Mouse (Mus musculus) kidney, postnatal 10 days (tissue): ENCODE measurements around the gene Apobec2.

Experiments
- DNase-seq: peaks from one replicate; pipeline ENCODE4 v3.0.0; 2021; ENCODE audit warnings: mixed read lengths

The Apobec2 gene

DNA sequence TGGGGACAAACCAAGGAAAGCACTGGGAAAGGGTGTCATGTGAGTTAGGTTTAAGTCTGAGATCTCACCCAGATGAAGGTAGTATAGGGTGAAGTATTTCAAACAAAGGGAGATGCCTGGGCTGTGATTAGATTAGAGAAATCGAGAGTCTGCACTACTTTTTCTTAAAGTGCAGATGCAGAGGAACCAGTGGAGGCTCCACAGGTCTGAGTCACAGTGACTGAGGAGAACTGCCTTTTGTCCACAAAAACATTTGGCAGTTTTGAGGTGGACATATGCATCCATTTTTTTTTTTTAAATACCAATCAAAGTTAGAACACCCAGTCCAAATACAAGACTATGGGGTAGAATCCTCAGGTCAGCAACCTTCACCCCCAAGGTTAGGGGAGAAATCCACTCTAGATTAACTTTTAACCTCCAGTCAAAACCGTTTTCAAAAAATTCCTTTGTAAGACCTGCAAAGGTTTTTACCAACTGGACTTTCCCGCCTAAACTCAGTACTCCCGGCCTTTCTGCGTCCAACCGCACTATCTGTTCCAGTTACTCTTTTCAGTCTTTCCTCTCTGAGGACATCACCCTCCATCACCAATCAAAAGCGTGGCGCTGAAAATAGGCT is 24.7 kb downstream of the Apobec2 start:
- DNase-seq = no peak

DNA sequence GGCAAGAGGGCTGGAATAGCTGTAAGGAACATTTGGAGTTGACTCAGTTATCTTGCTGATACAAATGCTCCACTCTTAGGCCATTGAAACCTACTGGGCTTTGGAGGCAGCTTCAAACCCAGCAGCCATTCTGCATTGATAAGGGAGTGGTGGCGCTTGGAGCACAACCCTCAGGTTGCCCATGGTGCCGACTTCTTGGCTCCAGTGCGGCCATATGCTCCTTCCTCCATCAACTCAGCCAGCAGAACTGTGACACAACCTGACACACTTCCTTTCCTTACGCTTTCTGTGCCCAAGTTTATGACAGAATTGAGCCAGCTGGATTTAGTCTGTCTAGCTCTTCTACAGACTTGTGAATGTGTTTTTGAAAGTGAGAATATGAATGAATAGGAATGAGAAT is 25.6 kb downstream of the Apobec2 start:
- DNase-seq = no peak

DNA sequence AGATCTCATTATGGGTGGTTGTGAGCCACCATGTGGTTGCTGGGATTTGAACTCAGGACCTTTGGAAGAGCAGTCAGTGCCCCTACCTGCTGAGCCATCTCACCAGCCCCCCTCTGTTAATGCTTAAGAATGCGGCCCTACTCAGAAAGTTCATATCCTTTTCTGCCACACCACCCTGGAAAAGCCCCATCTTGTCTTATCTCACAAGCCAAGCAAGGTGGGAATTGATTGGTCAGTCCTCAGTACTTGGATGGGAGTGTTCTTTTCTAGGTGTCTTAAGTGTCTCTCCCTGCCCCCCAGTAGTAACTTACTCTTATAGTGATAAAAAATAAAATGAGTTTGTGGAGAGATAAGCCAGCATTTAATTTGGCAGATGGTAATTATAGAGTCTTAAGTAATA is 28.0 kb downstream of the Apobec2 start:
- DNase-seq = no peak

DNA sequence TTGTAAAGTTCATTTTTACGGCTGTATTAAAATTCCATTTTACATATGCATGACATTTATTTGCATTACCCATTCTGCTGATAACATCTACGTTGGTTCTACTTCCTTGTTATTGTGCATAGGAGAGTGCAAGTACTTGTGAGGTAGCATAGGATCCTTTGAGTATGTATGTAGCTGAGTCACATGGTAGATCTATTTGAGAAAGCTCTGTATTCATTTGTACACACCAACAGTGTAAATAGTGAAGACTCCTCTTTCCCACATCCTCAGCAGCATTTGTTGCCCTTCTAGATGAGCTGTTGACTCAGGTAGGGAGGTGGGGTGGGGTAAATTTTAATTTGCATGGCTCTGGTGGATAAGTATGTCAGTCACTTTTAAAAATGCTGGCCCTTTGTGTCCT is 28.9 kb downstream of the Apobec2 start:
- DNase-seq = no peak

DNA sequence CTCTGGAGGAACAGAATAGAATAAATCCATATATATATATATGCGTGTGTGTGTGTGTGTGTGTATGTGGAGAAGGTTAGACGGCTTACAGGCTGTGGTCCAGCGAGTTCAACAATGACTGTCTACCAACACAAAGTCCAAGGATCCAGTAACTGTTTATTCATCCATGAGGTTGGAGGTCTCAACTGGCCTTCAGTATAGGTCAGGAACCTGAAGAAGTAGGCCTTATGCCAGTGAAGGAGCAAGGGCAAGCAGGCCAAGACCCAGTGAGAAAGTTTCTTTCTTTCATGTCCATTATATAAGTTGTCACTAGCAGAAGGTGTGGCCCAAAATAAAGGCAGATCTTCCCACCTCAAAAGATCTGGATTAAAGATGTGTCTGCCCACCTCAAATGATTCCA is 30.0 kb downstream of the Apobec2 start:
- no peak for DNase-seq

DNA sequence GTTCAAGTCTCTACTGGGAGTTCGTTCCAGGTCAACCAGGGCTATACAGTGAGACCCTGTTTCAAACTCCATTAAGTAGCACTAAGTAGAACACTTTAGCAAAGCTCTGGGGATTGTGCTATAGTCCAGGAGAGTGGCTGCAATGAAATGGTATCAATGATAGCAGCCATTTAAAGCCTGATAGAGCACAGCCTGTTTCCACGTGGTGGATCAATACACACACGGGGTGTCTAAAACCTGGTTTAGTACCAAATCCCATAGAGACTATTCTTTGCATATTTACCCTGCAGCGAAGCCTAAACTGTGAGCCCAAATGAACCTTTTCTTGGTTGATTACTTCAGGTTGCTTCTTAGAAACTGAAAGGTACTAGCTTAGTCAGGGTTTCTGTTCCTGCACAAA is 31.0 kb downstream of the Apobec2 start:
- DNase-seq = no peak

DNA sequence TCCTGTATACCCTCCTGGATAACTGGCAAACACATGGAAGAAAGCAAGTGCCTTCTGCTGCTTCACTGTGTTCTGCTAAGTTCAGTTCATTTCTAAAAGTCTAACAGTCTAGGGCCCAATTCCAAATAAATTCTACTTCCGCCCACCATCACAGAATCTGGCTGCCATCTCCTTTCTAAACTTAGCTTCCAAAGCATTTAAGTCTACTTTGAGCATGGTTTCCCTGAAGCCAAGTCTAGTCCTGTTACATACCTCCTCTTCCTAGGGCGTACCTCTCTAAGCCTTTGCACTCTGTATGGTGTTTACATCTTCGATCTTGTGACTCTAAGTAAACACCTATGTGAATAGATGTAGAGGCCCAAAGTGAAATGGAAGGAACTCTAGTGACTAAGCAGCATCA is 40.1 kb downstream of the Apobec2 start:
- no peak for DNase-seq

DNA sequence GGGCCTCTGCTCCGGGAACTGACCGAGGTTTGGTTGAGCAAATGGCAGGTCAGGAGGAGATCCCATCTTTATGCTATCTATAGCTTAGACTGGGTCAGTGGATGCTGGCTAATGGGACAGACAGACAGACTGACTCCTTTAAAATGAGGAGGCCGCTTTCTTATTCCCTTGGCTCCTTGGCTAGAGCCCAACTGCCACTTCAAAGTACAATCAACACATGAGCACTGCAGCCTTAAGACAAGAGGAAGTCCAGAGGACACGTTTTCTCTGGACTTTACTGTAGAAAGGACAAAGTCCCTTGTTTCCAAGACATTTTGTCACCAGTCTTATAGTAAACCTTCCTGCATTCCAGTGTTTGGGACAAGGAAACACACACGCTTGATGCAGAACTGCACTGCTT is 41.3 kb downstream of the Apobec2 start:
- DNase-seq = no peak

DNA sequence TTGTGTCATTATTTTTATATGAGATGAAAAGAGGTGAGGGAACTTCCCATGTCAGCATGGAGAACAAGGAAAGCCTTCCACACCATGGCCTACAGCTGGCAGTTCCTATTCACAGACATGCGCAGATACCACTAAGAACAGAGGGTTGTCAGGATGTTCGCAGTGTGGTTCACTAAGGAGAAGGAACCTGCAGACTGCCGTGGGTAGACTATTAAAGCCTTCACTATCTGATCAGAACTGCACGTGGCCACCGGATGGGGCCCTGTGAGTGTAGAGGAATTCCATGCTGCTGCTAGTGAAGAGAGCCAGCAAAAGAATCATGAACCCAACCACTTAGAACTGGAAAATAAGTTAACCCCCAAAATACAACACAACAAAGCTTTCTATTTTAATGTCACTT is 43.3 kb downstream of the Apobec2 start:
- DNase-seq = no peak

DNA sequence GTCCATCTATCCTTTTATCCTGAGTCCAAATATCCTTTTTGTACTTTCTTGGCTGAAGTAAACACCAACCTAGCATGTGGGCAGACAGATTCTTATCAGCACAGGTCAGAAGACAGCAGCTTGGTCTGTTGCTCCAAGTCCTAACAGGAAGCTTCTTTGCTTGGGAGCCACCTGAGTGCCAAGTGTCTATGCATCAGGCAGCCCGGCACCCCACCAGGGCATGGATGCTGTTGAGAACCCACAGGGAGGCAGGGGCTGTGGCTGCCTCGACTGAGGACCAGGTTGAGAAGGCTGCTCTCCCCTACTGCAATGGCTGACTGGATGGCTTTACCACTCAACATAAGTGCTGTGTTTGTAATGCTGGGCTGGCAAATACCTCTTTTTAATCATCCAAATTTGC is 44.1 kb downstream of the Apobec2 start:
- no peak for DNase-seq

DNA sequence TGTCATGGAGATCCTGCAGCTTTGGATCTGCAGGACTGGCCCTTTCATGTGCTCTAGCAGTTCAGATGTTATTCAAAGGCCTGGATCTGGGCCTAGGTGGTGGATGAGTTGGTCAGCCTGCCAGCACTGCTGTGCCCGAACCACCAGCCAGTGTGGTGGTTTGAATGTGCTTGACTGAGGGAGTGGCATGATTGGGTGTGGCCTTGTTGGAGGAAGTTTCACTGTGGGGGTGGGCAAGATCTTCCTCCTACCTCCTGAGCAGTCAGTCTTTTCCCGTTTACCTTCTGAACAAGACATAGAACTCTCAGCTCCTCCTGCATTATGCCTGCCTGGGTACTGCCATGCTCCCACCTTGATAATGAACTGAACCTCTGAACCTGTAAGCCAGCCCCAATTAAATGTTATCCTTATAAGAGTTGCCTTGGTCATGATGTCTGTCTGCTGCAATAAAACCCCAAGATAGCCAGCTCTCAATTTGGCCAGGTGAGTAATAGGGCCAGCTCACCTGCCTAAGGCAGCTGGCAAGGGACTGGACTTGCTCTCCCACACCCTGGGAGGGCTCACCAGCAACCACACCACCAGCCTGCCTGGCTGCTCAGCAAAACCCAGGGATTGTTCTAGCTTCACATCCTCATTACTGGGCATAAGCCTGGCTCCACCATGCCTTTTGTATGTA is 46.8 kb downstream of the Apobec2 start:
- no peak for DNase-seq

DNA sequence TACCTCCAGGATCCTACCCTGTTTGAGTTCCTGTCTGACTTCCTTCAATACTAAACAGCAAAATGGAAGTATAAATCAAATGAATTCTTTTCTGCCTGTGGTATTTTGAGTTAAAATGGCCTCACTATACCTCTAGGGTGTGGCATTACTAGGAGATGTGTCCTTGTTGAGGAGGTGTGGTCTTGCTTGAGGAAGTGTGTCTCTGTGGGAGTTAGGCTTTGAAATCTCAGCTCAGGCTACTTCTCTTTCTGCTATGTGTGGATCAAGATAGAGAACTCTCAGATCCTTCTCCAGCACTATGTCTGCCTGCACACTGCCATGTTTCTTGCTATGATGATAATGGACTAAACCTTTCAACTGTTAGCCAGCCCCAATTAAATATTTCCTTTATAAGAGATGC is 53.7 kb downstream of the Apobec2 start:
- DNase-seq = no peak

DNA sequence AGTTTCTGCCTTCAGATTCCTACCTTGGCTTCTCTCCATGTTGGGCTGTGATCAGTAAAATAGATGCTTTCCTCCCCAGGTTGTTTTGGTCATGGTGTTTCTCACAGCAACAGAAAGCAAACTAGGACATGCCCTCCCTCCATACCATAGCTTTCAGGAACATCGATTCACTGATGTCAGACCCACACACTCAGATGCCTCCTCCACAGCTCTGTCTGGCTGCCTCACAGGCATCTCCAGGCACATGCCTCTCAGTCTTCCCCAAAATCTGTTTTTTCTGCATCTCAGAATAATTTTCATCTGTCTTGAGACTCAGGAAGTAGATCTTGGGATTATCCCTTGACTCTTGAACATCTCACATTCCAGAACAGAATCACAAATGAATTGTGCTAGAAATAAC is 56.6 kb downstream of the Apobec2 start:
- DNase-seq = no peak

DNA sequence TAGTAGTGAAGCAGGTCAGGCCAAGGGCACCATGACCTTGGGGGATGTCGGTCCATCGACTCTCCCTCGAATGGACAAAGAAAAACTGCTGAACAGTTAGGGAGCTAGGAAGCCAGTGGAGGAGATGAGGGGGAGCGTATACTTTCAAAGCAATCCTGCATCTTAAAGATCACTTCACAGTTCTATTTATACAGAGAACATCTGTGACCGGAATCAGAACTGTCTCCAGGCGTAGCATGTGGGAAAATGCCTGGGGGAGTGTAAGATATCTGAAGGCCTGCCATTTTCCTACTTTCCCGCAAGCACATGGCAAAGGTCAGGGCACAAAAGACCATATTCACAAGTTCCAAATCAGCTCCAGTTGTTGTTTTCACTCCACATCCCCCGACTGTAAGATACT is 59.7 kb downstream of the Apobec2 start:
- no peak for DNase-seq

DNA sequence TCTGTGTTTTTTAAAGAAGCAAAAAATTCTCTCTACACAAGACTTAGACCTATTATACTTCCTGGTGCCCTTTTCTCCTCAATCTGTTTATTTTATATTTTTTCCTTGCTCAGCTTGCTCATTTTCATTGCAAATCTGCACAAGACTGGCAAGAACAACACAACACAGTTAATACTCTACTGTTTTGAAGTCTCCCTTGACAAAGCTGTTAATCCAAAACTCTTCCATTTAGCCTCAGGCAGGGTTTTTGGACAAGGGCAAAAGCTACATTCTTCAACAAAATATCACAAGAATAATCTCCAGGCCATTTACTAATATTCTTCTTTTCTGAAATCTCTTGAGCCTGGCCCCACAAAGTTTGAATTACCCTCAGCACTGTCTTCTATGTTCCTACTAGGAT is 61.1 kb downstream of the Apobec2 start:
- DNase-seq = no peak
